Mouse (Mus musculus) right cerebral cortex, postnatal 10 days (tissue): Measurements from ENCODE around the gene Krt12.

Source experiments
- DNase-seq, 2 experiments: peaks; one replicate each; pipeline ENCODE4 v3.0.0; 2021; ENCODE audit warnings: low spot score in 2 of 2

Krt12 gene

GRCm38 (mm10) chr11:99398084-99398483, 24.0 kb downstream of the Krt12 start:
- no peak for DNase-seq

- DNase-seq: no peak
Measured at GRCm38 (mm10) chr11:99396661-99397060, 25.4 kb downstream of the Krt12 start.

- DNase-seq: no peak
Measured at GRCm38 (mm10) chr11:99396034-99396433, 26.0 kb downstream of the Krt12 start.

GRCm38 (mm10) chr11:99392492-99392891, 29.6 kb downstream of the Krt12 start:
- DNase-seq: no peak

- DNase-seq: no peak
Measured at GRCm38 (mm10) chr11:99391375-99391774, 30.7 kb downstream of the Krt12 start.

- no peak for DNase-seq
Measured at GRCm38 (mm10) chr11:99390866-99391265, 31.2 kb downstream of the Krt12 start.

- DNase-seq: no peak
Measured at GRCm38 (mm10) chr11:99389264-99389663, 32.8 kb downstream of the Krt12 start, which contains the start of gene Krt10. Krt10 (minus strand) TSS chr11:99389364.

- no peak for DNase-seq
Measured at GRCm38 (mm10) chr11:99388661-99389060, 33.4 kb downstream of the Krt12 start.

GRCm38 (mm10) chr11:99385813-99386721, 36.0 kb downstream of the Krt12 start:
- peak; percentile 93 for DNase-seq

GRCm38 (mm10) chr11:99379568-99379967, 42.5 kb downstream of the Krt12 start:
- peak; percentile 69 to 86 for DNase-seq

GRCm38 (mm10) chr11:99374803-99375202, 47.3 kb downstream of the Krt12 start, which contains the start of gene Krt28:
Krt28 (minus strand) TSS chr11:99374903.
- DNase-seq: no peak

GRCm38 (mm10) chr11:99369853-99370451, 52.1 kb downstream of the Krt12 start:
- peak; percentile 74 to 83 for DNase-seq

- DNase-seq: no peak
Measured at GRCm38 (mm10) chr11:99369229-99369628, 52.8 kb downstream of the Krt12 start.

- no peak for DNase-seq
Measured at GRCm38 (mm10) chr11:99366791-99367190, 55.3 kb downstream of the Krt12 start.
